Mouse (Mus musculus) v-Abl transformed pro-B cells (cell line): ENCODE measurements around the gene Wnt5b.

ENCODE experiments used
- in situ Hi-C, 2 experiments: fragments of 400-800 bp; cut with MboI; formaldehyde crosslinking; loops; one replicate each; pipeline ENCODE4 v1.15.1; 2025; ENCODE audit not compliant: unreplicated experiment in 2 of 2

Wnt5b gene

DNA sequence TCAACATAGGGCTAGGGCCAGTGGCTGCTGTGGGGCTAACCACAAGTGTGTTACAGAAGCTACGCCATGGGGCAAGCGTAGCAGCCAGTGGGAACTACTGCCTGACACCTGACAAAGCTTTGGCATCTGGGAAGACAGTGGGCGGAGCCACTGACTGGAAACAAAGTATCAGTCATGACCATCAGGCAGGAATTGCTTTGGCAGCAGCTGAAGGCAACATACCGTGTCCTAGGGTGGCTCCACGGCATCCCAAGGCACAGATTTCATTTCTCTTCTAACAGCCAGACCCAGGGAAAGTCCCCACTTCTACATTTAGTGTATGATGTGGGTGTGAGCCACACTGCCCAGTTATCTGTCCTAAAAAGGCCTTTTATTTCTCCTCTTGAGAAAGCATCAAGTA lies 17.6 kb downstream of the Wnt5b start:
- in situ Hi-C loops, result no loop called here

DNA sequence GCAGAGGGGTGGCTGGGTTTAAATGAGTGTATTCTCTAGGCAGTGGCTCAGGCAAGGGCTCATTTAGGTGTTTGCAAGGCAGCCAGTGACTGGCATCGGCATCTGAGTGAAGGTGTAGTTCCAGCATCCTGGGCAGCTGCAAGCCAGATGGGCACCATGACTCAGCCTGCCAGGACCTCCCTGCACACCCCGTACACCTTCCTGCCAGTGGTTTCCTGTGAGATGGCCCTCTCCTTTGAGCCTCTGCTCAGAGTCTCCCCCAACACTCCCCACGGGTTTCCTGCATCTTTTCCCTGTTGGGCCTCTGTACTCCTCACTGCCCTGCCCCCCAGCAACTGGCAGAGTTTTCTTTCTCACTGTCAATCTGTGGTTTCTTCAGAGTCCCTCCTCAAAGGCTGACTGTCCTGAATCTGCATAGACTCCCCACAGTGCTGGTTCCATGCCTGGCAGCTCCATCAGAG lies 22.2 kb downstream of the Wnt5b start:
- in situ Hi-C loops, result no loop called here

DNA sequence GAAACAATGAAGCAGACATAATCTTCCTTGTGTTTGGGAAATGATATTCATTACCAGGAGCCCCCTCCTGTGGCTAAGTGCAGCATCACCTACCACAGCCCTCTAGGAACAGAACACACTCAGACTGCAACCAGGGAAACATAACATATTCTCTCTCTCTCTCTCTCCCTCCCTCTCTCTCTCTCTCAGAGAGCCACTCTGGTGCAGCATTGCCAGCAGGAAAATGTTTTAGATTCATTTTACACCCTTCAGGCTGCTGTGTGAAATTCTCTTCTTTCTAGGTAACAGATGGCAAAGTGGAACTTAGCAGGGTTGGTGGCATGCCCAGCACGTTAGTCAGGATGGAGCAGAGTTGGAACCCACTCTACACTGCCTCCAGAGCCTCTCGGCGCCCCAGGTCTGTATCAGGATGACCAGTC lies 22.7 kb downstream of the Wnt5b start:
- in situ Hi-C loops, result no loop called here

DNA sequence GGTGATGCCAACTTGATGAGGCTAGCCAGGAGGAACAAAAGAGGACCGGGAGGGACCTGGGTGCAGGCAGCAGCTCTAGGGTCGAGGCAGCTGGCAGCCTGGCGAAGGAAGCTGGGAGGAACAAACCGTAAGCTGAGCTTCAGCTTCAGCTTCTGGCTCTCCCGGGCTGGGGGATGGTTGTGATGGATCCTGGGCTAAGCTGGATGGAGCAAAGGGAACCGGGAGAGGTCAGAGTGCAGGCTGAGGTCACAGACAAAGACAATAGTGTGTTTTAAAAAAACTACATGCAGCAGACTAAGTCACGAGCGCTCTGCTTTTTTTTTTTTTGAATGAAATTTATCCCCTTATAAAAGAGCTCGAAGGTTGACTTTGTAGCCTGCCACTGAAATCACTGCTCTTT lies 23.4 kb downstream of the Wnt5b start:
- in situ Hi-C loops, result no loop called here

DNA sequence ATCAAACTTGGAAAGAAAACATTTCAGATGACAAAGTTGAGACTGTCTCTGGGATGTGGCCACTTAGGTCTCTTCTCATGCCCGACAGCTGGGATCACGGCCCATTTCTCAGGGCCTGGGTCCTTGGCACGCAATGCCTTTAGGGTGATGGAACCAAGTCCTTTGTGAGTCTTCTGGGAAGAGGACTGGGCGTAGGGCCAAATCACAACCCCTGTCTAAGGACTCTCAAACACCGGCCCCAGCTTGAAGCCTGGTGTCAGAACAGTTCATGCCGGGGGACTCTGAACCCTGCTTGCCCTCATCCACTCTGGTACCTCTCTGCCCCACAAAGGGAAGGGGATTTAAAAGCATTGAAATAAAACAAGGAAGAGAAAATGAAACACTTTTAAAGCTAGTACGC lies 30.1 kb downstream of the Wnt5b start:
- in situ Hi-C loops, result no loop called here

DNA sequence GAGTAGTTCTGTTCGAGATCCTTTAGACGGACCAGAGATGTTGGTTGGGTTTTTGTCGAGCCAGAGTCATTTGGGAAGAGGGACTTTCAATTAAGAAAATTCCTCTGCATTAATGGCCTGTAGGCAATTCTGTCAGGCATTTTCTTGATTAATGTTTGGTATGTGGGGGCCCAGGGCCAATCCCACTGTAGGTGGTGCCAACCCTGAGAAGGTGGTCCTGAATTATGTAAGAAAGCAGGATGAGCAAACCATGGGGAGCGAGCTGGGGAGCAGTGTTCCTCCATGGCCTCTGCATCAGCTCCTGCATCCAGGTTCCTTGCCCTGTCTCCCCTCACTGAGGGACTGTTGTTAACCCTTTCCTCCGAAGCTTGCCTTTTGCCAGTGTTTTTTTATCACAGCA lies 30.7 kb downstream of the Wnt5b start:
- in situ Hi-C loops, result no loop called here

DNA sequence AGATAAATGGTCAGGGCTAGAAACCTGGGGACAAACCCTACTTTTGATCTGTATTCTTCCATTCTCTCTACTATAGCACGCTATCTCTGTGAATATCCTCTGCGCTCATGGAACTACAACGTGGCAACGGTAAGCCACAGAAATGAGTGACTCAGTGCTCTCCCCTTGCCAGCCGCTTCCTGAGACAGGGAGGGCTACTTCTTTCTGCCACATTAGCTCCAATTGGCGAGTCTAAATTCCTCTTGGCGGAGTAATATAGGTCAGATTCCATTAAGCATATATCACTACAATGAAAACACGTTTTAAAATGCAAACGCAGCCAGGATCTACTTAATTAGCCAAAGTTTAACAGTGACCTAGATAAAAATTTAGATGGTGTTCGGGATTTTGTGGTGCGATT lies 31.4 kb downstream of the Wnt5b start:
- in situ Hi-C loops, result no loop called here

DNA sequence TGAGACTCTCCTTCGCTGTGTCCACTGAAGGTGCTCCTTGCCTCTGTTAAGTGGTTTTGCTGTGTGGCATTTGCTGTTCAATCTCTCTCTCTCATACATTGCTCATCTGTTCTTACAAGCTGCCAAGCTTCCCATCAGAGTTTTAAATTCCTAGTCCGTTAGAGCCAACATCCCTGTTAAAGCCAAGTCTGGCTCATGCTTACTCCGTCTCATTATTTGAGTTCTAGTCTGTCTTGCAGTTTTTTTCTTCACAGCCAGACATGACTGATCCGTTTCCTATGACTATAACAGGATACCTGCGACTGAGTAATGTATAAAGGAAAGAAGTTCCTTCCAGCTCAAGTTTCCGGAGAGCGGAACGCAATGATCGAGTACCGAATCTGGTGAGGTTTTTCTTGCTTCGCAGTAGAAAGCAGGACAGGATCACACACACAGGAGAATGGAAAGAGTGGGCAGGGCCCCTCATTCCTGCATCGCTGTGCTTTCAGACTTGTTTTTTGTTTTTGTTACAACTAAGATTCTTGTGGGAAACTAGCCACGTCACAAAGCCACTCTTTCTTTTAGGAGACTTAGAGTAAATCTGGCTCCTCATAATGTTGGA lies 34.6 kb downstream of the Wnt5b start:
- in situ Hi-C loops, result loop anchor here in 1 of 2 experiments (10.0 kb wide), 1 partner anchor 265 kb away; no protein-coding TSS in a partner anchor

DNA sequence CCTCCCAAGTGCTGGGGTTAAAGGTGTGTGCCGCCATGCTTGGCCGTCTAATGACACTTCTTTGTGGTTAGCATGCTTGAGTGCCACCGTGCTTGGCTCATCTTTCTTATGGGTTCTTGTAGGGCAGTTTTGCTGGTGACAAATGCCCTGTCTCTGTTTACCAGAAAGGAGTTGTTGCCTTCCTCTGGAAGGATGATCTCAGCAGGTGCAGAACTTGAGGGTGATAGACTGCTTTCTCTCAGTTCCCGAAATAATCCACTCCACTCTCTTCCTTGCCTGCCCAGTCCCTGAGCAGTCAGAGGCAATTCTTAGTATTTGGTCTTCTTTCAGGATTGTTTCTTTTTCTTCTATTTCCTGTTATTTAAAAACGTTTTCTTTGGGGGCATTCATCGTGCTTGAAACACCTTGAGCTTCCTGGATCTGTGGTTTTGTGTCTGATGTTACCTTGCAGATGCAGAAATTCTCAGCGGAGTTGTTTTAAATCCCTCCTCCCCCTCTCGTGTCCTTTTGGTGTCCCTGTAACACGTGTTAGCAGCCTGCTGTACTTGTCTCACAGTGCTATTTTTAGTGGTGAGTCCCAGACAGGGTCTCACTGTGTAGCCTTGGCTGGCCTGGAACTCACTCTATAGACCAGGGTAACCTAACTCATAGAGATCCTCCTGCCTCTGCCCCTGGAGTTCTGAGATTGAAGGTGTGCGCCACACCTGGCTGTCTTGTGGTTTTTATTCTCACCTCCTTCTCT lies 35.3 kb downstream of the Wnt5b start:
- in situ Hi-C loops, result loop anchor here in 1 of 2 experiments (10.0 kb wide), 1 partner anchor 266 kb away; no protein-coding TSS in a partner anchor

DNA sequence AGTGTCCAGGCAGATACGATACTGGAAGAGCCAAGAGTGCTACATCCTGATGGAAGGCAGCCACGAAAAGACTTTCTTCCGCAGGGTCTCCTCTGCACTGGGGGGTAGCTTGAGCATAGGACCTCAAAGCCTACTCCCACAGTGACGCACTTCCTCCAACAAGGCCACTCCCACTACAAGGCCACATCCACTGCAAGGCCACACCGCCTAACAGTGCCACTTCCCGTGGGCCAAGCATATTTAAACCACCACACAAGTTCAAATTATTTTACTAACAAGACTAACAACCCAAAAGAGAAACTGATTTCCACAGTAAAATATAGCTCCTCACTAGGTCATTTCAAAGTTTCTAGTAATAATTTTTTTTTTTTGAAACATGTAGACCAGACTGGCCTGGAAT lies 35.9 kb downstream of the Wnt5b start:
- in situ Hi-C loops, result loop anchor here in 1 of 2 experiments (10.0 kb wide), 1 partner anchor 267 kb away; no protein-coding TSS in a partner anchor

DNA sequence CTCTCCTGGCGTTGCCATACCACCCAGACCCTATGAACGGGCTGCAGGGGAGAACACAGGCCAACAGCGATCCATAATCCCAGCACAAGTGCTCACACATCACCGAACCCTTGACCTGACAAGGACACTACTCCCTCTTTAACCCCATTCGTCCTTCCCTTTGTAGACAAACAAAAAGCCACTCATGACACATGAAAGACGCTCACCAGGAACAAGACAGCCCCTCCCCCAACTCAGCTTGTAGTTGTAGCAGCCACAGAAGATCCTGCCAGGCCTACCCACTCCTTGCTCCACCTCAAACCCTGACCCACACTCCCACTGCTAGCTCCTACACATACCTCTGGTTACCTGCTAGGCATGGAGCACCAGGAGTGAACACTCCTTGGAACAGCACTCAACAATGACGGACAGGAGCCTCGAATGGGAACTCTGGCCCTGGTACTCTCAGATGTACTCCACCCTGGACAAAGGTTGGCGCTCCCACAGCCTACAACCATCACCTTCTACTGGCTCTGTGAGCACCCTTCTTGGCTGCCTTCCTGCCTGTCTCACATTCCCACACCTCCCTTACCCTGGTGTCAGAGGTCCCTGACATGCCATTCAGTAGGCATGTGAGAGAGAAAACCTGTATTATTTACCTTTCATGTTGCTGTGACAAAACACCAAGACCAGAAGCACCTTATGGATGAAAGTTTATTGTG lies 38.5 kb downstream of the Wnt5b start:
- in situ Hi-C loops, result loop anchor here in 1 of 2 experiments (10.0 kb wide), 1 partner anchor 269 kb away; no protein-coding TSS in a partner anchor

DNA sequence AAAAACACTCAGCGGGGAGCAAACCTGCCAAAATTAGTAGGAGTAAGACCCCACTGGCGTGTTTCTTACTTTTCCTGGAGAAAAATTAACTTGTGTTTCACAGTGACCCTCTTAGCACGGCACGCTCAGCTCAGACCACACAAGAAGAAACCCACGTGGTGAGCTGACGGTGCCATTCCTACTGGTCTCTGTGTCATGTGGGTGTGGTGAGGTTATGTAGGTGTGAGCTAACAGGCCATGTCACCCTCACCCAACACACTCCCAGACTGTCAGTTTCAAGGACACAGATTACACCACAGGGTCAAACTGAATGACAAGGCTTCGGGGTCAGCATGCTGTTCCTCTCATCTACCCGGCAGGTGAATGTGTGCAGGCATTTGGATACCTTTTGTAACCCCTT lies 39.4 kb downstream of the Wnt5b start:
- in situ Hi-C loops, result loop anchor here in 1 of 2 experiments (10.0 kb wide), 1 partner anchor 270 kb away; no protein-coding TSS in a partner anchor

DNA sequence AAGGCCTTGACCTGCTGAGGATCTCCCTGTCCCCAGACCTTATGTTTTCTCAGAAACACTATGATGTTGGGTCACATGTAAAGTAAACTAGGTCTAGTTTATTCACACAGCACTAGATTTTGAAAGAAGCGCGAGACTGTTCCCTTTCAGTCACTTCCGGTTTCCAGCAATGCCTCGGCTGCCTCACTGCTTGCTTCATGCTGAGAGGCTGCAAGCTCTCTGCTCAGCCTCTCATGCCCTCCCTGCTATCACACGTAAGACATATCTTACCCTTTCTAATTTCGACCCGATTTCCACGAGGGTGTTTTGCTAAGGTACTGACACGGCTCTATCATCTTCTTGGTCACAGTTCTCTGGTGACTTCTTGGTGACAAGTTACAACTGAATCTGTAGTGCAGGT lies 42.1 kb downstream of the Wnt5b start:
- in situ Hi-C loops, result loop anchor here in 1 of 2 experiments (10.0 kb wide), 1 partner anchor 273 kb away; no protein-coding TSS in a partner anchor

DNA sequence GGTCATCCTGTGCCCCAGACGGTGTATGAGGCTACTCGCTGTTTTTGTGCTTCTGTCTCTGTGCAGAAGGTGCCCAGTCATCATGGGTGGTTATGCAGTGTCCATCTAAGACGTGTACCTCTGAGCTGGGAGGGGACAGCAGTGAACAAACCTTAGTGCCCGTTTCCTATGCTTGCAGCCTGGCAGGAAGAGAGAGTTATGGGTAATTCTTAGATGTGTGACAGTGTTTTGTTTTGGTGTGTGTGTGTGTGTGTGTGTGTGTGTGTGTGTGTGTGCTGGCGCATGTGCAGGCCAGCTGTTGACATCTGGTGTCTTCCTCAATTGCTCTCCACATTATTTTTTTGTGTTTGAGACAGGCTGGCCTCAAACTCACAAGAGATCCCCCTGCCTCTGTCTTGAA lies 44.1 kb downstream of the Wnt5b start:
- in situ Hi-C loops, result loop anchor here in 1 of 2 experiments (10.0 kb wide), 1 partner anchor 275 kb away; no protein-coding TSS in a partner anchor

DNA sequence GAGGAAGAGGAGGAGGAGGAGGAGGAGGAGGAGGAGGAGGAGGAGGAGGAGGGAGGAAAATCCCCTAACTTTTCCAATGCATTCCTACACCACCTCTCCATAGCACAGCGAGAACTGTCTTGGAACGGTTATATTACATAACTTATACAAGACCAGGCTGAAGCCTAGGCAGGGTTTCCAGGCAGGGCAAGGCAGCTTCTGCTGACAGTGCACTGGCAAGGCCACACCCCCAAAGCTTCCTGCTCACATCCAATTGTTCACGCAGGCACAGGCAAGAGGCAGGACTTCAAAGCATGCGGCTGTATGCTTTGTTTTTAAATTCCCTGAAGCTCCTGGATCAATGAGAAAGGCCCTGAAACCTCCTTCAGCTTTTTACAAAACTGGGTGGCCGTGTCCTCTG lies 44.9 kb downstream of the Wnt5b start:
- in situ Hi-C loops, result loop anchor here (10.0 to 25.0 kb wide), 4 partner anchors 416 to 963 kb away; partner anchors contain the start of gene Il17ra (in 1 of the 2)

DNA sequence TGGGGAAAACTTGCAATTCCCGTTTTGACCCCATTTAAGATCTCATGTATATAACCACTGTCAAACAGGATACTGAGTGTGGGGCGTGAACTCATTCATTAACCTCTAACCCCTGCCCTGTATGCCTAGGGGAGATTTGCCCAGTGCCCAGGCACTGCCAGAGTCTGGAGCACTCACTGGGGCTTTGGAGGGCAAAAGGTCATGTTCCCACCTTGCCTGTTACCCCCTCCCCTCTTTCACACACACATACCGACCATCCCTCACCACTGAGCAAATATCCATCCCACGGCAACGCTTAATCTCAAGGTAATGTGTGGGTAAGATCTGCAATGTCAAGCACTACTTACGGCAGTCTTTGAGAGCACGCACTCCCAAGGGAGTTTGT lies 51.5 kb downstream of the Wnt5b start:
- in situ Hi-C loops, result loop anchor here (5.0 to 25.0 kb wide), 5 partner anchors 220 to 970 kb away; partner anchors contain the start of gene Il17ra (in 1 of the 2)

DNA sequence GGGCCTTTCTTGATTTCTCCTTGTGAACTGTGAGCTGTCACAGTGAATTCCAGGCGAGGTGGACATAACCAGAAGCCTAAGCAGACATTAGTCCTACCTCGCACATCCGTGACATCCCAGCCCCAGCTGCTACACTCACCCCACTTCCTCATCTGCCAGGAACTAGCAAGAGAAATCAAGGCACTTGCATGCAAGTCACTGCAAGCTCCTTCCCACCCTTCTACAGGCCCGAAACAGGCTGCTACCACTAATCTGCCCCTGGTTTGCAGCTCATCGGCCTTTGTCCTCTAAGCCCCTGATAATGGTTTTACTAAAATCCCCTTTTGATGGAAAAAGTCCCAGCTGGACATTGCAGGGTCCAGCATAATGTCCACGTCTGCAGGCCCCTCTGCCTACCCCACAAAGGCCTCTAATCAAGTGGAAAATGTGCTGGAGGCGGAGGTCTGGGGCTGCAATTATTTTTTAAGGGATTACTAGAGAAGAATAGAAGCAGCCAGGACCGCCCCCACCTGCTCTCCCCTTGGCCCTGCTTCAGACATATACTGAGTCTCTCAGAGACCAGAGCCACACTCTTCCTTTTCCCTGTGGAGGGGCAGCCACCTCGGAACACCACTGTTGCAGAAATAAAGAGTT lies 52.0 kb downstream of the Wnt5b start:
- in situ Hi-C loops, result loop anchor here (5.0 to 25.0 kb wide), 5 partner anchors 220 to 970 kb away; partner anchors contain the start of gene Il17ra (in 1 of the 2)

DNA sequence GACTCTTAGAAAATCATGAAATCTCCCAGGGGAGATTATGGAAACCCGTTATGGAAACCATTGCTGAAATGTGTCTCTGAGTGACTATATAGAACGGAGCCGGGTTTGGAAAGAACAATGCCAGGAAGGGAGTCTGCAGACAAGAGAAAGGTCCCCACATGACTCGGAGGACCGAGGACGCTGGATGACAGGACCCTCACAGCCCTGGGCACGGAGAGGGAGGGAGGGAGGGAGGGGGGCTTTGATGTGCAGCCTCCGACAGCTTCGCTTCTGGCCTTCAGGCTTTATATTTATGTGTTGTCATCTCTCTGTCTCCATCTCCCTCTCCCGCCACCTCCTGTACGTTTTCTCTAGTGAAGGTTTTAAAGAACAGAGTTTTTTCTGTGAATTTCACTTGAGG lies 53.1 kb downstream of the Wnt5b start:
- in situ Hi-C loops, result loop anchor here (5.0 to 25.0 kb wide), 5 partner anchors 221 to 971 kb away; partner anchors contain the start of gene Il17ra (in 1 of the 2)

DNA sequence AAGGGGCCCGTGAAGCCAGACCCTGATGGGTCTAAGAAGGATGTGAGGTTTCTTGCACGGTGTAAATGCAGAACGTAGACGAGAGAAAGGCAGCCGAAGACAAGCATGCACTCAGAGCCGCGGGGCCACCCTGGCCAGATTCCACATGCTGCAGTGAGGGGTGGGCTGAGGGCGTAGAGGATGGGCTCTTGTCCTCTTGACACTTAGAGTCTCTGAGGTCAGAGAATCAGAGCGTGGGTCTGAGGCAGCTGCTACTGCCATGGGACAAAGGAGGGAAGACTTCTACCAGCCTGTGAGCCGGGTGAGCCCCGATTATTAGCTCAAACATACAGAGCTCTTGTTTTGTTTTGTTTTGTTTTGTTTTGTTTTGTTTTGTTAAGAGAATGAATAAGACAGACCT lies 53.6 kb downstream of the Wnt5b start:
- in situ Hi-C loops, result loop anchor here (5.0 to 25.0 kb wide), 5 partner anchors 222 to 972 kb away; partner anchors contain the start of gene Il17ra (in 1 of the 2)

DNA sequence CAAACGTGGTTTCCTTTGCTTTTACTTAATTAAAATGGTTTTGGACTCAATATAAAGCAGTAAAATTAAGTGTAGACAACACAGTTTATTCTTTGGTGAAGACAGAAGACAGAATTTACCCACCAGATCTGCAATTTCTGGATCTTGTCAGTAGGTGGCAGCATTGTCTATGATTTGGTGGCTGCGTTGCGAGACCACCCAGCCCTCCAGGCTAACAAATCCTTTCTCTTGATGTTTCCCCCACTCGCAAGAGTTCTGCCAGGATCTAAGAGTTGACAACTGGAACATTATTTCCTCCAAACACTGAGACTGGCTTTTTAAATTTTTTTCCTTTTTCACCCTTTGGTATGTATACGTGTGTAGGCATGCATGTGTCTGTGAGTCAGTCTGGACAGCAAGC lies 54.4 kb downstream of the Wnt5b start:
- in situ Hi-C loops, result loop anchor here (5.0 to 25.0 kb wide), 9 partner anchors 223 to 973 kb away; partner anchors contain the start of genes Il17ra (in 1 of the 2) and Wnk1 (in 1 of the 2)
